Mouse (Mus musculus) spleen, adult 12 weeks (tissue): ENCODE results near the gene Ezr.

Experiments
- DNase-seq: peaks from one replicate; pipeline ENCODE4 v3.0.0; 2022; ENCODE audit warnings: low spot score

The Ezr gene

GRCm38 (mm10) chr17:6789581-6790118, 7.1 kb upstream of the Ezr start:
- no peak for DNase-seq

GRCm38 (mm10) chr17:6789103-6789502, 6.5 kb upstream of the Ezr start:
- no peak for DNase-seq

- no peak for DNase-seq
Measured at GRCm38 (mm10) chr17:6787241-6787640, 4.7 kb upstream of the Ezr start.

GRCm38 (mm10) chr17:6783756-6784357, 1.3 kb upstream of the Ezr start:
- DNase-seq: no peak

- peak; percentile 46 for DNase-seq
Measured at GRCm38 (mm10) chr17:6783006-6783661, 550 bp upstream of the Ezr start.

GRCm38 (mm10) chr17:6782033-6782526, 504 bp downstream of the Ezr start:
- peak; percentile 65 for DNase-seq

- no peak for DNase-seq
Measured at GRCm38 (mm10) chr17:6781273-6781672, 1.3 kb downstream of the Ezr start.

- no peak for DNase-seq
Measured at GRCm38 (mm10) chr17:6780521-6781115, 2.0 kb downstream of the Ezr start.

GRCm38 (mm10) chr17:6779632-6780031, 3.0 kb downstream of the Ezr start:
- no peak for DNase-seq

GRCm38 (mm10) chr17:6778771-6779509, 3.6 kb downstream of the Ezr start:
- peak; percentile 40 for DNase-seq

GRCm38 (mm10) chr17:6778332-6778683, 4.3 kb downstream of the Ezr start:
- peak; percentile 52 for DNase-seq

GRCm38 (mm10) chr17:6777629-6778331, 4.8 kb downstream of the Ezr start:
- no peak for DNase-seq

- no peak for DNase-seq
Measured at GRCm38 (mm10) chr17:6777061-6777460, 5.5 kb downstream of the Ezr start.

- no peak for DNase-seq
Measured at GRCm38 (mm10) chr17:6776576-6776975, 6.0 kb downstream of the Ezr start.

- no peak for DNase-seq
Measured at GRCm38 (mm10) chr17:6776123-6776522, 6.5 kb downstream of the Ezr start.

GRCm38 (mm10) chr17:6775671-6776070, 6.9 kb downstream of the Ezr start:
- no peak for DNase-seq

- DNase-seq: no peak
Measured at GRCm38 (mm10) chr17:6775221-6775620, 7.4 kb downstream of the Ezr start.

GRCm38 (mm10) chr17:6773249-6773966, 9.2 kb downstream of the Ezr start:
- no peak for DNase-seq

- DNase-seq: no peak
Measured at GRCm38 (mm10) chr17:6772490-6772773, 10.2 kb downstream of the Ezr start.

GRCm38 (mm10) chr17:6771661-6772489, 10.7 kb downstream of the Ezr start:
- no peak for DNase-seq

- no peak for DNase-seq
Measured at GRCm38 (mm10) chr17:6769602-6770001, 13.0 kb downstream of the Ezr start.
